Mouse (Mus musculus): ENCODE data around the gene Heatr6. TPM values are rescaled to one million over a fixed set of nuclear protein-coding genes. Genes with fewer than 3 reads are reported as not detected.

Heatr6 gene
- total RNA-seq, 2 experiments from 2014 or later: 1.5 to 2.9 TPM

DNA sequence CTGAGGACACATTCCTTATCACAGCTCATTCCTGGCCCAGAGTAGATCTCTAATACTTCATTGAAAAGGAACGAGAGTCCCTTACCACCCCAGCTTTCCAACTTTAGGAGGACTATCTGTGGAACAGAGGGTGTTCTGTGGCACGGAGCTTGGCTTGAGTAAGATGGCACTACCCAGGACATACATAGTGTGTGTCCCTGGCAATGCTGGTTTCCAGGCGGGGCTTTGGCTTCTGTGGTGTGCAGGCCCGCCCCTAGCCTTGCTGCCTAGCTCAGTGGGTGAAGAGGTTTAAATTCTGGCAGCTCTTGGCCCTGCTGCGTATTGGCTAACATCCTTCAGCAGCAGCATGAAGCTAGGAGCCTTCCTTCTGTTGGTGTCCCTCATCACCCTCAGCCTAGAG, 6.8 kb upstream of the Heatr6 start, which contains the start of gene Wfdc21:
Wfdc21 (plus strand) TSS at position 260 of the 400 bp plus-strand sequence.
- ATAC-seq (replicated peaks; ENCODE audit: low FRiP score, poor library complexity, severe bottlenecking): 0 out of 2 replicates have a peak, but pooled peaks have one; percentile 19

DNA sequence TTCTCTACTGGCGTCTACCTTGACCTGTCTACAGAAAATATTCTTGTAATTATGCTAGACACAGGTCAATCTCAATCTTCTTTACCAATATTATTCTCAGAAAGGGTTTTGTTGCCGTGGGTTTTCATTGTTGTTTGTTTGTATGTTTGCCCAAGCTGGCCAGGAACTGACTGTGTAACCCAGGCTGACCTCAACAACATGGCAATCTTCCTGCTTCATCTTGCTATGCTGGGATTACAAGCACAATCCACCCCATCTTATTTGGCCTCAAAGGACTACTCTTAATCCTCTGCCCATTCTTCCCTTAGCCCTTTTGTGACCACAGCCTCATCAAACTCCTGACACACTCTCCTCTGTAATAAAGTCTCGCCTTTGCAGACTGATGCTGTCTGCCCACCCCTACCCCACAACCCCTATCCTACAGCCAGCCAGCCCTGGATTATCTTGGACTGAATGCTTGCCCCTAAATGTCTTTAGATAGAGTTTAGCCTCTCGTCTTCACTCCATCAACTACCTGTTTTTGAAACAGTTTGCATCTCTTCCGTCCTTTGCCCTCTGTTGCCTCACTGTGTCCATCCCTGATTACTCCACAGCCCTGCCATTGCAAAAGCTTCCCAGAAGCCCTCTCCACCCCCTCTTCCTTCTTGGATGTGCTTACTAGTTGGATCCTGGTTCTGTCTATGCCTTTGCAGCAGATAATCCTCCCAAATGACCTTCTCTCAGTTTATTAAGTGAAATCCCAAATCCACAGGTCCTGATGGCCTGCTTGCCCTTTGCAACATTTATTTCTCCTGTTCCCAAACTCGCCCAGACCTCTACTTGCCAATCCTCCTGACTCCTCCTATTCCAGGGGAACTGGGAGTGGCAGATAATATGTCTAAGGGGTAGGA, 5.9 kb upstream of the Heatr6 start:
- ATAC-seq (replicated peaks; ENCODE audit: low FRiP score, poor library complexity, severe bottlenecking): no peak

DNA sequence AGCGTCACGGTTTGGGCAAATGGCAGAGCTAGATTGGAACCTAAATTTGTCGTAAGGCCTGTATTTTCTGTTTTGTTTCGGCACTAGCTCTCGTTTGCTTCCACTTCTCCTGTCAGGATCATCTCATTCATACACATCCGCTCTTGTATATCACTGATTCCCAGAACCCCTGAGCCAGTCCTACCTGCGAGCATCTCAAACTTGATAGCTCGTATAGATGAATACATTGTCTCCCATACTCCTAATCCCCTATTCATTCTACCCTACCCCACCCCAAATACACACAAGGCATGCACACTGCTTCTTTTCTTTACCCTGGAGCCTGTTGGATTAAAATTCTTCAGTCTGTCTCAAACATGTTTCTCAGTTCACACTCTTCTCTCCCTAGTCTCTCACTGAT, 731 bp downstream of the Heatr6 start:
- peak; percentile 21; the same call in 1 of the 2 replicates for ATAC-seq (replicated peaks; ENCODE audit: low FRiP score, poor library complexity, severe bottlenecking)

- no peak for ATAC-seq (replicated peaks; ENCODE audit: low FRiP score, poor library complexity, severe bottlenecking)
Measured at GRCm38 (mm10) chr11:83767306-83767705, 13.8 kb downstream of the Heatr6 start.

GRCm38 (mm10) chr11:83768976-83769375, 15.5 kb downstream of the Heatr6 start:
- no peak for ATAC-seq (replicated peaks; ENCODE audit: low FRiP score, poor library complexity, severe bottlenecking)

DNA sequence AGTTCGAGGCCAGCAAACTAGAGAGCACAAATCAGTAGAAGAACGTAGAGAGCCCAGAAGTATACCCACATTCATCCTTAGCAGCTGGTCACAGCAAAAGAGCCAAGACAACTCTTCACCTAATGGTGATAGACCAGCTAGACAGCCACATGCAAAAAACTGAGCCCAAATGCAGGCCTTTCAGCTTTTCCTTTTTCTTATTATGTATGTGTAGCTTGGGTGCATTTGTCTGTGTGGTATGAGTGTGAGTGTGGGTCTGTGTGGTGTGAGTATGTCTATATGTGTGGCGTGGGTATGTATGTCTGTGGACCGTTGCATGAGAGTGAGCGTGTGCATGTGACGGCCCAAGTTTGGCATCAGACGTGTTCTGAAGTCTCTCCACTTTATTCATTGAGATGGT, 17.5 kb downstream of the Heatr6 start:
- ATAC-seq (replicated peaks; ENCODE audit: low FRiP score, poor library complexity, severe bottlenecking): no peak

DNA sequence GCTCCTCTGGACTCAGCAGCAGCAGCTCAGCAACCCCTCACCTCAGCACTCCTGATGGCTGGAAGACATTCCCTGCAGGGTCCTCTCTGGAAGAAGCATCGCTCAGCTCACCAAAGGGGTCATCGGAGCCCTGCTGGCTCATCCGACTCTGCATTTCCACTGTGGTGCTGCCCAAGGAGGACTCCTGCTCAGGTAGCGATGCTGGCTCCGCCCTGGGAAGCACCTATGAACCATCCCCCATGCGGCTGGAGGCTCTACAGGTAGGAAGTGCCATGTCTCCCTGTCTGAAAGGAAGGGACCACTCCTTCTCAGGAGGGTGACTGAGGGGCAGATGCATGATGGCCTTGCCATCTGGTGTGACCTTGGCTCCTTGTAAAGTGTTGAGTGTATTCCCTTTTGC, 18.8 kb downstream of the Heatr6 start:
- ATAC-seq (replicated peaks; ENCODE audit: low FRiP score, poor library complexity, severe bottlenecking): no peak

DNA sequence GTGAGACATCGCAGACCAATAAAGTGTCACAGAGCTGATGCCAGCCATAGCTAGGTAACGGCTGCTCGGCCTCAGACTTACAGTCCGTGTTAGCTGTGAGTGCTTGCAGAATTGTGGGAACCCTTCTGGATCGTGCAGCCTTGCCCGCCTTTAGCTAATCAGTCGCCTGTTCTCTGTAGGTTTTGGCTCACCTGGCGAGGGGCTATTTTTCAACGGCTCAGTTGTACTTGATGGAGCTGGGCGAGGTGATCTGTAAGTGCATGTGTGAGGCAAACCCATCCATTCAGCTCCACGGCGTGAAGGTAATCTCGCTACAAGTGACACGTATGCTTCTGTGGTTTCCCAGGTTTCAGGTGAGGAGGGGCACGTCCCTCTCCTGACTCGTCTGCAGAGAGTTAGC, 20.2 kb downstream of the Heatr6 start:
- no peak for ATAC-seq (replicated peaks; ENCODE audit: low FRiP score, poor library complexity, severe bottlenecking)

GRCm38 (mm10) chr11:83774324-83774723, 20.8 kb downstream of the Heatr6 start:
- no peak for ATAC-seq (replicated peaks; ENCODE audit: low FRiP score, poor library complexity, severe bottlenecking)

DNA sequence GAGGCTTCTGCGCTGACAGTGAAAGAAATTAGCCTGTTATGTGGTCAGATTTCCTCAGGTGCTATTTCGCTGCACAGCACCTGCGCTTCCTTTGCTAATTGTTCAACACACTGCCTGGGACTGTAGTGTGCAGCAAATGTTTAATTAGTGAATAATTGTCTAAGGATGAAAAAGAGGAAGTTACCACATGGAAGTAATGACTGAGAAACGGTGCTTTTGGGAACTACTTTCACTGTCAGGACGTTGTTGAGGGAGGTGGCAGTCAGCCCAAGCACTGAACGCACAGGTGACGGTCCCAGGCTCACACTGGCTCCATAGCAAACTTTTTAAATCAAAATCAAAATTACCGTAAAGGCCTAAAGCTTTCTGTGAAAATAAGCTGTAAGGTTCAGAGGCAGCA, 23.3 kb downstream of the Heatr6 start:
- no peak for ATAC-seq (replicated peaks; ENCODE audit: low FRiP score, poor library complexity, severe bottlenecking)

DNA sequence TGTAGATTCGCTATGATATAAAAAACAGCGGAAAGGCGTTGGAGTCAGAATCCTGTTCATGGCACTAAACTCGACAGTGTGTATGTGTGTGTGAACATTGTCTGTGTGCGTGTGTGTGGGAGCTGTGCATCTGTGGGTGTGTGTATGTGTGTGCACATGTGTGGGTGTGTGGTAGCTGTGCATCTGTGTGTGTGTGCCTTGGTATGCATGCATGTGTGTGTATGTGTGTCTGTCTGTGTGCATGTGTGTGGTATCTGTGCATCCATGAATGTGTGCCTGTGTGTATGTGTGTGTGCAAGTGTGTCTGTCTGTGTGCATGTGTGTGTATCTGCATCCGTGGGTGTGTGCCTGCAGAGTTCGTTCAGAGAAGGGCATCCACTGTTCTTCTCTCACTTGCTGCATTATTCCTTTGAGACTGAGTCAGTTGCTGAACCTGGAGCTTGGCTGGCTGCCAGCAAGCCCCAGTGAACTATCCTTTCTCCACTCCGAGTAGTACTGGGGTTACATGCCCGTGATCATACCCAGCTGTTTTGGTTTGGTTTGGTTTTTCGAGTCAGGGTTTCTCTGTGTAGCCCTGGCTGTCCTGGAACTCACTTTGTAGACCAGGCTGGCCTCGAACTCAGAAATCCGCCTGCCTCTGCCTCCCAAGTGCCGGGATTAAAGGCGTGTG, 30.6 kb downstream of the Heatr6 start:
- ATAC-seq (replicated peaks; ENCODE audit: low FRiP score, poor library complexity, severe bottlenecking): no peak

- ATAC-seq (replicated peaks; ENCODE audit: low FRiP score, poor library complexity, severe bottlenecking): no peak
Measured at GRCm38 (mm10) chr11:83784661-83785060, 31.2 kb downstream of the Heatr6 start.

GRCm38 (mm10) chr11:83785366-83785765, 31.9 kb downstream of the Heatr6 start:
- peak; percentile 64; the same call in 1 of the 2 replicates for ATAC-seq (replicated peaks; ENCODE audit: low FRiP score, poor library complexity, severe bottlenecking)

DNA sequence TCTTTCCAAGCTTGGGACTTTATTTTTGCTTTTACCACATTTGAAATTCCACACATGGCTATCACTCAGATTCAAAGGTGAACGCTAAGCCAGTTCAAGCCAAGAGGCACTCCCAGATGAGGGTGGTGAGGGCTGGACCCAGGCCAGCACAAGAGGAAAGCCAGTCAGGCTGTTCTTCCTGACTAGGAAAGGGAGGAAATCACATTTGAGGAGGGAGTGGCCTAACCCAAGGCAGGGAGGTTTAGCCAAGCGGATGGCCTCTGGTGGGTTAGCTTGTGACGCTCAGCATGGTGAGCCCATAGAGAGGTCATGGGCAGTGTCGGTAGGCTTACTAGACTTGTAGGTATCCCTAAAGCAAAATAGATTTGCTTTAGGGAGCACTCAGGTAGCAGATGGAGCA, 33.3 kb downstream of the Heatr6 start:
- no peak for ATAC-seq (replicated peaks; ENCODE audit: low FRiP score, poor library complexity, severe bottlenecking)

GRCm38 (mm10) chr11:83787401-83788021, 34.0 kb downstream of the Heatr6 start:
- ATAC-seq (replicated peaks; ENCODE audit: low FRiP score, poor library complexity, severe bottlenecking): no peak

DNA sequence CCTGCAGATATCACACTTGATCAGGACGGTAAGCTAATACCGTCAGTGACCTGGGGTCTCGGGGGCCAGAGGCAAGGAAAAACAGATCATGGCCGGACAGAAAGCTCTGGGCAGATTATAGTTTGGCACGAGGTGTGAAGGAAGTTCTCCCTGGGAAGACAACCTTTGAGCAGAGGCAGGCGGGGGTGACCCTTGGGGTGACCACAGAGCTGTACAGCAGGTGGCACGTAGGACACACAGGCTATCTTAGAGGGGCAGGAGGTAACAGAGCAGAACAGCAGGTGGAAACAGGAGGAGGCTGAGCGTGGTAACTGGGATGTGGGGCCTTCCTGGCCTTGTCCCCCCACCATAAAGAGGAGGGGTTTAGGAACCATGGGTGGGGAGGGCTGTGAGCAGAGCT, 34.8 kb downstream of the Heatr6 start:
- no peak for ATAC-seq (replicated peaks; ENCODE audit: low FRiP score, poor library complexity, severe bottlenecking)

GRCm38 (mm10) chr11:83789259-83789658, 35.8 kb downstream of the Heatr6 start:
- no peak for ATAC-seq (replicated peaks; ENCODE audit: low FRiP score, poor library complexity, severe bottlenecking)

GRCm38 (mm10) chr11:83791133-83791532, 37.6 kb downstream of the Heatr6 start:
- ATAC-seq (replicated peaks; ENCODE audit: low FRiP score, poor library complexity, severe bottlenecking): no peak

GRCm38 (mm10) chr11:83792316-83792914, 38.9 kb downstream of the Heatr6 start:
- no peak for ATAC-seq (replicated peaks; ENCODE audit: low FRiP score, poor library complexity, severe bottlenecking)

GRCm38 (mm10) chr11:83793264-83793663, 39.8 kb downstream of the Heatr6 start:
- ATAC-seq (replicated peaks; ENCODE audit: low FRiP score, poor library complexity, severe bottlenecking): no peak
